Mouse (Mus musculus): ENCODE results near the gene Calr4.

The Calr4 gene

GRCm38 (mm10) chr4:109279689-109280458, 45.6 kb downstream of the Calr4 start, which contains the start of gene Eps15:
Gene Eps15 (plus strand): TSS chr4:109280268.
- DNase-seq (ENCODE audit: low spot score in 2 of 2) = peak; percentile 60 to 78

DNA sequence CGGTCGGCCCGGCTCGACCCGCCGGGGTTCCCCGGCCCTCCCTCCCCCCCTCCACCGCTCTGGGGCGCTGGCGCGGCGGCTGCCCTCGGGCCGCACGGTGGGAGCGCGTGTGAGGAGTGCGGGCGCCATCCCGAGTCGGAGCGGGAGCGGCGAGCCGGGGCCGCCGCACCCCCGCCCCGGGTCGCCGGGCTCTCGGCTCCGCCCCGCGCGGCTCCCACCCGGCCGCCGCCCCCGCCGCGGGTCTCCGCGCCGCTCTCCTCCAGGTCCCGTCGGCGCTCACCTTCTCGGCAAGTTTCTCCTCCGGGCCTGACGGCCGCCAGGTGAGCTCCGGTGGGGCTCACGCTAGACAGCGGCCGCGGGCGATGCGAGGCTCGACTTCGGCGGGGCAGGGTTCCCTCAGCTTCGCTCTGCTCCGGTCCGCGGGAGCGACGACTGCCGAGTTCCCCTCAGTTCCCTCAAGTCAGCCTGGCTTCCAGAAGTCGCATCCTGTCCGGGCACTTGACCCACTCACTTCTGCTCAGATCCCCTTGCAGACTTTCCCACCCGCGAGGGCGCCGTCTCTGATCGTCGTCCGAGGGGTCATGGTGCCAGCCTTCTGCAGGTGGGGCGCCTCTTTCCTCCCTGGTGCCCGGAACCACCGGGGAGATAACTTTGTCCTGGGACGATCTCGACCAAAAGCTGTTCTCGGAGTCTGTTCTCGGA, 46.3 kb downstream of the Calr4 start:
- peak in 1 of 2 experiments; percentile 23 for DNase-seq (ENCODE audit: low spot score in 2 of 2)

DNA sequence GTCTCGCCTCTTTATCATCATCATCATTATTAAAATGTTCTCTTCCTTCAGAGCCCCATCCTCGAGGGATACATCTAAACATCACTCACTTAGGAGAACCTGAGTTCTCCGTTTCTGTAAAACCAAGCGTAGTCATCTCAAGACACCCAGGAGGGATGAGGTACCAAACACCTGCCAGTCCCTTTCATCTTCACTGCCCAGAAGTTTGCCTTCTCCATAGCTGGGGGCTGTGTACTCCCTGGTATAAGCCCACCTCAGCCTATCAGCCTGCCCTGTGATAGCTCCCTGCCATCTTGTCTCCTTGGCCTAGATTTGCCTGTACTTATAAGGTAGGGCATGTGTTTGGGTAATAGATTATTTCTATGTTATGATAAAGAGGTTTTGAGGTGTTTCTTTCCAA, 46.9 kb downstream of the Calr4 start:
- DNase-seq (ENCODE audit: low spot score in 2 of 2) = no peak

- no peak for DNase-seq (ENCODE audit: low spot score in 2 of 2)
These were observed 47.7 kb downstream of the Calr4 start for GRCm38 (mm10) chr4:109281946-109282345.

DNA sequence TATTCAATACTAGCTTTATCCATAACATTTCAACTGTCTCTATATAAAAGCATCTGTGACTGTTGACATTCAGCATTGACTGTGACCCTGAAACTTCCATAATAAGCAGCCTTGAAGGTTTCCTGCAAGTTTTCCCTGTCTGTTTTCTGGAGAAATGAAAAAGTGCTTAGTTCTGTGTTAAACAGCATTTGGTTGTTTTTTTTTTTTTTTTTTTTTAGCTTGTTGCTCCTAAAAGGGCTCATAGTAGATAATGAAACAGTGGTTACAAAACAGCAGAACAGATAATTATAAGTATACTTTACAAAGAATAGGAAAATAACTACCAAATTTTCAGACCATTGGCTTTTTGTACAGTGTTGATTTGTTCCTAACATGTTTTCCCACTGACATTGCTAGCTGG, 60.3 kb downstream of the Calr4 start:
- DNase-seq (ENCODE audit: low spot score in 2 of 2) = no peak

- no peak for DNase-seq (ENCODE audit: low spot score in 2 of 2)
These were observed 62.2 kb downstream of the Calr4 start for GRCm38 (mm10) chr4:109296510-109296909.

DNA sequence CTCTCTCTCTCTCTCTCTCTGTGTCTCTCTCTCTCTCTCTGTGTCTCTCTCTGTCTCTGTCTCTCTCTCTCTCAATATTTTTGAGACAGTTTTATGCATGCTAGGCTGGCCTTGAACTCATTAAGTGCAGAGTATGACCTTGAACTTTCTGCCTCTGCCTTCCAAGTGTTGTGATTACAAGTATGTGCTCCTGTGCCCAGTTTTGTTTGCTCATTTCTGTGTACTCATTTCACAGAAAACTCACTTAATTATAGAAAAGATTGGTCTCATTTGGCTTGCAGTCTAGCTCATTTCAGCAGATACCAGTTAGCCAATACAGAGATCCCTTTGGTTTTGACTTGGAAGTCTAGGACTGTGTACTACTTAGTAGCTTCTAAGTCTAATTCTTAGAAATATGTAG, 64.9 kb downstream of the Calr4 start:
- DNase-seq (ENCODE audit: low spot score in 2 of 2) = no peak
